Mouse (Mus musculus) natural killer cell, adult 2 months (primary cell): ENCODE data around the gene Olfr815.
"Not testable (repeated sequence)": the region's sequence is repeated elsewhere in the genome, so short reads cannot be mapped to it uniquely, and the experiment has no call there.

Experiments
- DNase-seq, 2 experiments: peaks; one replicate each; pipeline ENCODE4 v3.0.0; 2022; ENCODE audit warnings: low spot score in 2 of 2

The Olfr815 gene

GRCm38 (mm10) chr10:129905767-129906166, at the start of gene Olfr815:
Gene Olfr815, minus strand, starts transcription at chr10:129905867.
- DNase-seq = not testable (repeated sequence)

GRCm38 (mm10) chr10:129949000-129949399, 43.3 kb upstream of the Olfr815 start, which contains the start of gene Olfr818:
Gene Olfr818, minus strand, starts transcription at chr10:129949100.
- DNase-seq = no peak

- no peak for DNase-seq
Measured at GRCm38 (mm10) chr10:129915497-129915896, 9.8 kb upstream of the Olfr815 start, which contains the start of gene Olfr816. Gene Olfr816, minus strand, starts transcription at chr10:129915597.

- no peak for DNase-seq
Measured at GRCm38 (mm10) chr10:129885934-129886333, 19.7 kb downstream of the Olfr815 start.

- not testable (repeated sequence) for DNase-seq
Measured at GRCm38 (mm10) chr10:129885496-129885895, 20.2 kb downstream of the Olfr815 start.

- not testable (repeated sequence) for DNase-seq
Measured at GRCm38 (mm10) chr10:129879751-129880150, 25.9 kb downstream of the Olfr815 start, which contains the start of gene Olfr814. Gene Olfr814, minus strand, starts transcription at chr10:129879851.

GRCm38 (mm10) chr10:129855067-129855466, 50.6 kb downstream of the Olfr815 start, which contains the start of gene Olfr813:
Gene Olfr813, plus strand, starts transcription at chr10:129855367.
- DNase-seq = no peak
